Mouse (Mus musculus): ENCODE measurements around the gene Arnt. TPM values are rescaled to one million over a fixed set of nuclear protein-coding genes. Genes with fewer than 3 reads are reported as not detected.

Arnt gene
- polyA plus RNA-seq, 1 experiment from 2014 or later = 14.2 TPM

- Histone ChIP-seq H3K9ac (ENCODE audit: low read length) (no peak overlapping the region), H3K27ac (replicated peaks) (no peak overlapping the region), H3K4me3 (ENCODE audit: low read depth, low read length) (no peak overlapping the region), H3K9me3 (ENCODE audit: control insufficient read depth, low read length) (no peaks in the 10 kb centered on the region), H3K4me1 (replicated peaks; ENCODE audit: control insufficient read depth, insufficient read depth) (no peaks in the 10 kb centered on the region), H3K4me2 (replicated peaks; ENCODE audit: low read depth) (no peak overlapping the region), H3K36me3 (ENCODE audit: control insufficient read depth, insufficient read depth, low read length) (peaks cover 15% of the 10 kb centered on the region), H3K27me3 (ENCODE audit: control insufficient read depth, insufficient read depth, low read length) (no peaks in the 10 kb centered on the region)
- 76% methylated on average over 2 of the region's 2 CpGs for WGBS
- ATAC-seq (ENCODE audit: low FRiP score, low TSS enrichment) (no peak), DNase-seq (ENCODE audit: low spot score) (no peak)
- no peak for TF ChIP-seq CTCF (IDR thresholded peaks at IDR 0.05; ENCODE audit: low read depth)
Observed at GRCm38 (mm10) chr3:95498229-95498628, 64.0 kb downstream of the Arnt start.

- Histone ChIP-seq H3K9ac (ENCODE audit: low read length) (no peak within 1 kb of the TSS), H3K4me2 (replicated peaks; ENCODE audit: low read depth) (peak within 1 kb of the TSS; percentile 49)
Observed at GRCm38 (mm10) chr3:95499024-95499423, 64.8 kb downstream of the Arnt start, which contains the start of gene Ctsk. Ctsk (plus strand) TSS chr3:95499256.

GRCm38 (mm10) chr3:95499496-95500140 lies 65.4 kb downstream of the Arnt start:
- Histone ChIP-seq H3K9ac (ENCODE audit: low read length) (no peak overlapping the region), H3K4me3 (ENCODE audit: low read depth, low read length) (peak overlapping the region; percentile 21)
- no peak for ATAC-seq (ENCODE audit: low FRiP score, low TSS enrichment)

More at GRCm38 (mm10) chr3:95499024-95499423, 64.8 kb downstream of the Arnt start, which contains the start of gene Ctsk:
- Histone ChIP-seq H3K27me3 (ENCODE audit: control insufficient read depth, insufficient read depth, low read length) (no peaks in the 10 kb centered on the region), H3K4me3 (ENCODE audit: low read depth, low read length) (peak within 1 kb of the TSS; percentile 21), H3K27ac (replicated peaks) (peak within 1 kb of the TSS; percentile 41; the same call in 1 of the 2 replicates), H3K4me1 (replicated peaks; ENCODE audit: control insufficient read depth, insufficient read depth) (no peaks in the 10 kb centered on the region), H3K36me3 (ENCODE audit: control insufficient read depth, insufficient read depth, low read length) (peaks cover 10% of the 10 kb centered on the region), H3K9me3 (ENCODE audit: control insufficient read depth, low read length) (no peaks in the 10 kb centered on the region)
- ATAC-seq (ENCODE audit: low FRiP score, low TSS enrichment) (no peak; the same call in 1 of the 2 replicates), DNase-seq (ENCODE audit: low spot score) (no peak)
- TF ChIP-seq EP300 (optimal IDR thresholded peaks at IDR 0.05) (no peak), CTCF (IDR thresholded peaks at IDR 0.05; ENCODE audit: low read depth) (no peak)
- WGBS = 45% methylated on average over 7 of the region's 7 CpGs

GRCm38 (mm10) chr3:95502312-95502711 lies 68.1 kb downstream of the Arnt start:
- DNase-seq (ENCODE audit: low spot score) = no peak
- 77% methylated on average over 2 of the region's 2 CpGs for WGBS
- no peak for ATAC-seq (ENCODE audit: low FRiP score, low TSS enrichment)
- Histone ChIP-seq H3K36me3 (ENCODE audit: control insufficient read depth, insufficient read depth, low read length) (no peaks in the 10 kb centered on the region), H3K9ac (ENCODE audit: low read length) (no peak overlapping the region), H3K4me1 (replicated peaks; ENCODE audit: control insufficient read depth, insufficient read depth) (no peaks in the 10 kb centered on the region), H3K4me3 (ENCODE audit: low read depth, low read length) (no peak overlapping the region), H3K4me2 (replicated peaks; ENCODE audit: low read depth) (no peak overlapping the region), H3K9me3 (ENCODE audit: control insufficient read depth, low read length) (no peaks in the 10 kb centered on the region), H3K27ac (replicated peaks) (no peak overlapping the region), H3K27me3 (ENCODE audit: control insufficient read depth, insufficient read depth, low read length) (no peaks in the 10 kb centered on the region)
- TF ChIP-seq CTCF (IDR thresholded peaks at IDR 0.05; ENCODE audit: low read depth) (no peak), EP300 (optimal IDR thresholded peaks at IDR 0.05) (no peak)

More at GRCm38 (mm10) chr3:95499496-95500140, 65.4 kb downstream of the Arnt start:
- Histone ChIP-seq H3K27ac (replicated peaks) (peak overlapping the region; percentile 41; the same call in 1 of the 2 replicates), H3K4me1 (replicated peaks; ENCODE audit: control insufficient read depth, insufficient read depth) (no peaks in the 10 kb centered on the region), H3K4me2 (replicated peaks; ENCODE audit: low read depth) (peak overlapping the region; percentile 49), H3K9me3 (ENCODE audit: control insufficient read depth, low read length) (no peaks in the 10 kb centered on the region), H3K36me3 (ENCODE audit: control insufficient read depth, insufficient read depth, low read length) (peaks cover 8% of the 10 kb centered on the region), H3K27me3 (ENCODE audit: control insufficient read depth, insufficient read depth, low read length) (no peaks in the 10 kb centered on the region)
- TF ChIP-seq CTCF (IDR thresholded peaks at IDR 0.05; ENCODE audit: low read depth) (no peak), EP300 (optimal IDR thresholded peaks at IDR 0.05) (no peak)
- WGBS = 41% methylated on average over 10 of the region's 10 CpGs
- DNase-seq (ENCODE audit: low spot score) = no peak

GRCm38 (mm10) chr3:95509348-95509747 lies 75.2 kb downstream of the Arnt start:
- H3K4me2 ChIP-seq (replicated peaks; ENCODE audit: low read depth) = no peak overlapping the region
- WGBS = 78% methylated on average over 6 of the region's 6 CpGs
- no peaks in the 10 kb centered on the region for H3K36me3 ChIP-seq (ENCODE audit: control insufficient read depth, insufficient read depth, low read length)
- DNase-seq (ENCODE audit: low spot score) (no peak), ATAC-seq (ENCODE audit: low FRiP score, low TSS enrichment) (no peak)
- TF ChIP-seq EP300 (optimal IDR thresholded peaks at IDR 0.05) = no peak
- TF ChIP-seq CTCF (IDR thresholded peaks at IDR 0.05; ENCODE audit: low read depth) = no peak
- H3K27ac ChIP-seq (replicated peaks) = no peak overlapping the region
- no peaks in the 10 kb centered on the region for H3K9me3 ChIP-seq (ENCODE audit: control insufficient read depth, low read length)
- H3K9ac ChIP-seq (ENCODE audit: low read length) = no peak overlapping the region
- H3K4me3 ChIP-seq (ENCODE audit: low read depth, low read length) = no peak overlapping the region
- H3K27me3 ChIP-seq (ENCODE audit: control insufficient read depth, insufficient read depth, low read length) = no peaks in the 10 kb centered on the region
- H3K4me1 ChIP-seq (replicated peaks; ENCODE audit: control insufficient read depth, insufficient read depth) = no peaks in the 10 kb centered on the region

GRCm38 (mm10) chr3:95511611-95512180 lies 77.5 kb downstream of the Arnt start:
- no peaks in the 10 kb centered on the region for H3K9me3 ChIP-seq (ENCODE audit: control insufficient read depth, low read length)
- no peak for TF ChIP-seq CTCF (IDR thresholded peaks at IDR 0.05; ENCODE audit: low read depth)
- TF ChIP-seq EP300 (optimal IDR thresholded peaks at IDR 0.05) = no peak
- H3K4me3 ChIP-seq (ENCODE audit: low read depth, low read length) = no peak overlapping the region
- DNase-seq (ENCODE audit: low spot score) = no peak
- no peaks in the 10 kb centered on the region for H3K27me3 ChIP-seq (ENCODE audit: control insufficient read depth, insufficient read depth, low read length)
- no peak overlapping the region for H3K4me2 ChIP-seq (replicated peaks; ENCODE audit: low read depth)
- ATAC-seq (ENCODE audit: low FRiP score, low TSS enrichment) = 0 out of 2 replicates have a peak, but pooled peaks have one; percentile 50
- no peak overlapping the region for H3K27ac ChIP-seq (replicated peaks)
- no peaks in the 10 kb centered on the region for H3K36me3 ChIP-seq (ENCODE audit: control insufficient read depth, insufficient read depth, low read length)
- no peak overlapping the region for H3K9ac ChIP-seq (ENCODE audit: low read length)
- H3K4me1 ChIP-seq (replicated peaks; ENCODE audit: control insufficient read depth, insufficient read depth) = no peaks in the 10 kb centered on the region
- WGBS = 71% methylated on average over 9 of the region's 9 CpGs
